Mouse (Mus musculus) MEL (cell line): ENCODE measurements around the gene Crtap. TPM values are rescaled to one million over a fixed set of nuclear protein-coding genes. Genes with fewer than 3 reads are reported as not detected.
A peak's percentile ranks its signal among the peaks of the same experiment; 100 is the strongest.

ENCODE experiments used
- DNase-seq: peaks from one replicate; pipeline ENCODE4 v3.0.0; 2011; ENCODE audit warnings: low read depth, low spot score
- H3K27ac ChIP-seq: 2 replicates; pipeline ENCODE4 v1.5.1; 2012; ENCODE audit warnings: low read depth, mild to moderate bottlenecking, control low read depth, low read length, moderate library complexity; ENCODE audit not compliant: control insufficient read depth
- H3K27me3 ChIP-seq, 2 experiments: fragments of 150-350 bp in 1 of 2; sonication (generic) in 1 of 2; 2 replicates each; pipeline ENCODE4 v1.6.1; 2012; ENCODE audit warnings: low read length in 2 of 2, mild to moderate bottlenecking in 2 of 2, improper control_type of control experiment in 1 of 2, moderate library complexity in 1 of 2; ENCODE audit not compliant: insufficient read depth in 2 of 2, control insufficient read depth in 1 of 2
- H3K36me3 ChIP-seq, 2 experiments: 2 replicates each; pipeline ENCODE4 v1.6.1; 2012 to 2014; ENCODE audit warnings: low read length in 2 of 2, improper control_type of control experiment in 1 of 2, inconsistent platforms in 1 of 2, mild to moderate bottlenecking in 1 of 2; ENCODE audit not compliant: insufficient read depth in 2 of 2, control insufficient read depth in 1 of 2
- H3K4me1 ChIP-seq, 2 experiments: fragments of 150-350 bp in 1 of 2; sonication (generic) in 1 of 2; 2 replicates each; pipeline ENCODE4 v1.6.1; 2012; ENCODE audit warnings: low read length in 2 of 2, improper control_type of control experiment in 1 of 2, mild to moderate bottlenecking in 1 of 2; ENCODE audit not compliant: insufficient read depth in 2 of 2, control insufficient read depth in 1 of 2
- H3K4me3 ChIP-seq, 2 experiments: fragments of 150-350 bp in 1 of 2; sonication (generic) in 1 of 2; 2 replicates each; pipeline ENCODE4 v1.5.1; 2012; ENCODE audit warnings: low read depth in 2 of 2, low read length in 2 of 2, mild to moderate bottlenecking in 2 of 2, moderate library complexity in 2 of 2, control low read depth in 1 of 2, improper control_type of control experiment in 1 of 2; ENCODE audit not compliant: control insufficient read depth in 1 of 2, insufficient read depth in 1 of 2
- H3K79me2 ChIP-seq: 2 replicates; pipeline ENCODE4 v1.6.1; 2012; ENCODE audit warnings: mild to moderate bottlenecking, low read length, moderate library complexity; ENCODE audit not compliant: control insufficient read depth, poor library complexity, insufficient read depth
- H3K9ac ChIP-seq: 2 replicates; pipeline ENCODE4 v1.6.1; 2012; ENCODE audit warnings: low read depth, mild to moderate bottlenecking, control low read depth, low read length, moderate library complexity; ENCODE audit not compliant: control insufficient read depth, poor library complexity, severe bottlenecking
- H3K9me3 ChIP-seq: fragments of 150-350 bp; sonication (generic); replicated peaks from 2 replicates; pipeline ENCODE4 v1.6.1; 2012; ENCODE audit warnings: mild to moderate bottlenecking, low read length, improper control_type of control experiment, moderate library complexity; ENCODE audit not compliant: insufficient read depth
- BHLHE40 ChIP-seq: IDR thresholded peaks from 2 replicates; pipeline ENCODE4 v1.6.1; 2012; ENCODE audit warnings: low read depth, mild to moderate bottlenecking, inconsistent platforms, low read length, improper control_type of control experiment, borderline replicate concordance
- CHD1 ChIP-seq: IDR thresholded peaks from 2 replicates; pipeline ENCODE4 v1.6.1; 2012; ENCODE audit warnings: low read depth, mild to moderate bottlenecking, inconsistent platforms, low read length, improper control_type of control experiment
- CHD2 ChIP-seq: IDR thresholded peaks from 2 replicates; pipeline ENCODE4 v1.6.1; 2011; ENCODE audit warnings: low read length, improper control_type of control experiment
- CTCF ChIP-seq, 3 experiments: IDR thresholded peaks in 2 of 3; conservative IDR thresholded peaks in 1 of 3; 2 replicates each; pipeline ENCODE4 v1.5.1; 2011 to 2012; ENCODE audit warnings: low read length in 3 of 3, low read depth in 2 of 3, mild to moderate bottlenecking in 2 of 3, improper control_type of control experiment in 1 of 3, inconsistent platforms in 1 of 3, mixed read lengths in 1 of 3, moderate library complexity in 1 of 3; ENCODE audit not compliant: control insufficient read depth in 1 of 3, insufficient read depth in 1 of 3, poor library complexity in 1 of 3, severe bottlenecking in 1 of 3
- E2F4 ChIP-seq: IDR thresholded peaks from 2 replicates; pipeline ENCODE4 v1.6.1; 2011; ENCODE audit warnings: low read depth, low read length, improper control_type of control experiment, borderline replicate concordance
- ELF1 ChIP-seq: IDR thresholded peaks from 2 replicates; pipeline ENCODE4 v1.6.1; 2014; ENCODE audit warnings: low read depth, mild to moderate bottlenecking, inconsistent platforms, low read length, improper control_type of control experiment, moderate library complexity
- EP300 ChIP-seq, 2 experiments: IDR thresholded peaks; 2 replicates each; pipeline ENCODE4 v1.6.1; 2011; ENCODE audit warnings: improper control_type of control experiment in 2 of 2, low read length in 2 of 2, low read depth in 1 of 2, mild to moderate bottlenecking in 1 of 2
- ETS1 ChIP-seq: IDR thresholded peaks from 2 replicates; pipeline ENCODE4 v1.6.1; 2012; ENCODE audit warnings: low read depth, mild to moderate bottlenecking, inconsistent platforms, low read length, improper control_type of control experiment, moderate library complexity
- GABPA ChIP-seq: IDR thresholded peaks from 2 replicates; pipeline ENCODE4 v1.6.1; 2012; ENCODE audit warnings: low read depth, mild to moderate bottlenecking, inconsistent platforms, low read length, improper control_type of control experiment, moderate library complexity
- GATA1 ChIP-seq: IDR thresholded peaks from 2 replicates; pipeline ENCODE4 v1.6.1; 2011; ENCODE audit warnings: low read depth, low read length, improper control_type of control experiment
- HCFC1 ChIP-seq: IDR thresholded peaks from 2 replicates; pipeline ENCODE4 v1.6.1; 2012; ENCODE audit warnings: low read depth, mild to moderate bottlenecking, inconsistent platforms, low read length, improper control_type of control experiment, moderate library complexity
- JUND ChIP-seq: IDR thresholded peaks from 2 replicates; pipeline ENCODE4 v1.6.1; 2011; ENCODE audit warnings: low read depth, mild to moderate bottlenecking, improper control_type of control experiment, low read length
- KAT2A ChIP-seq: conservative IDR thresholded peaks from 2 replicates; pipeline ENCODE4 v1.6.1; 2012; ENCODE audit warnings: low read depth, low read length, improper control_type of control experiment, inconsistent platforms
- MAFK ChIP-seq: IDR thresholded peaks from 2 replicates; pipeline ENCODE4 v1.6.1; 2011; ENCODE audit warnings: low read depth, mild to moderate bottlenecking, low read length, improper control_type of control experiment, borderline replicate concordance
- MAX ChIP-seq: IDR thresholded peaks from 2 replicates; pipeline ENCODE4 v1.6.1; 2011; ENCODE audit warnings: low read length, improper control_type of control experiment
- MAZ ChIP-seq: IDR thresholded peaks from 2 replicates; pipeline ENCODE4 v1.6.1; 2012; ENCODE audit warnings: low read depth, mild to moderate bottlenecking, inconsistent platforms, low read length, improper control_type of control experiment
- MEF2A ChIP-seq: IDR thresholded peaks from 2 replicates; pipeline ENCODE4 v1.6.1; 2014; ENCODE audit warnings: low read depth, mild to moderate bottlenecking, inconsistent platforms, low read length, improper control_type of control experiment; ENCODE audit not compliant: poor library complexity, insufficient replicate concordance, severe bottlenecking; ENCODE audit errors: extremely low read depth
- MXI1 ChIP-seq: IDR thresholded peaks from 2 replicates; pipeline ENCODE4 v1.6.1; 2011; ENCODE audit warnings: mild to moderate bottlenecking, low read depth, low read length, improper control_type of control experiment
- MYB ChIP-seq: IDR thresholded peaks from 2 replicates; pipeline ENCODE4 v1.6.1; 2011; ENCODE audit warnings: mild to moderate bottlenecking, low read depth, low read length, improper control_type of control experiment
- MYC ChIP-seq: IDR thresholded peaks from 2 replicates; pipeline ENCODE4 v1.6.1; 2011; ENCODE audit warnings: low read depth, mild to moderate bottlenecking, low read length, improper control_type of control experiment, moderate library complexity
- NELFE ChIP-seq: IDR thresholded peaks from 2 replicates; pipeline ENCODE4 v1.6.1; 2011; ENCODE audit warnings: low read depth, low read length, improper control_type of control experiment
- NRF1 ChIP-seq: IDR thresholded peaks from 2 replicates; pipeline ENCODE4 v1.6.1; 2014; ENCODE audit warnings: low read depth, mild to moderate bottlenecking, inconsistent platforms, low read length, improper control_type of control experiment, moderate library complexity; ENCODE audit not compliant: poor library complexity, insufficient read depth, severe bottlenecking
- POLR2A ChIP-seq, 2 experiments: IDR thresholded peaks; 2 replicates each; pipeline ENCODE4 v1.6.1; 2011 to 2012; ENCODE audit warnings: low read length in 2 of 2, mild to moderate bottlenecking in 2 of 2, control low read depth in 1 of 2, improper control_type of control experiment in 1 of 2, low read depth in 1 of 2, moderate library complexity in 1 of 2; ENCODE audit not compliant: control insufficient read depth in 1 of 2, insufficient read depth in 1 of 2, poor library complexity in 1 of 2
- POLR2AphosphoS2 ChIP-seq: IDR thresholded peaks from 2 replicates; pipeline ENCODE4 v1.6.1; 2011; ENCODE audit warnings: low read length, improper control_type of control experiment
- POLR2AphosphoS5 ChIP-seq: IDR thresholded peaks from 2 replicates; pipeline ENCODE4 v1.6.1; 2012; ENCODE audit warnings: low read depth, borderline replicate concordance, mild to moderate bottlenecking, inconsistent platforms, low read length, moderate library complexity, mixed read lengths
- RAD21 ChIP-seq: IDR thresholded peaks from 2 replicates; pipeline ENCODE4 v1.6.1; 2011; ENCODE audit warnings: mild to moderate bottlenecking, low read depth, low read length, improper control_type of control experiment
- RCOR1 ChIP-seq: IDR thresholded peaks from 2 replicates; pipeline ENCODE4 v1.6.1; 2012; ENCODE audit warnings: low read depth, mild to moderate bottlenecking, inconsistent platforms, low read length, improper control_type of control experiment
- SIN3A ChIP-seq: IDR thresholded peaks from 2 replicates; pipeline ENCODE4 v1.6.1; 2012; ENCODE audit warnings: low read length, improper control_type of control experiment, inconsistent platforms
- SMC3 ChIP-seq: IDR thresholded peaks from 2 replicates; pipeline ENCODE4 v1.6.1; 2011; ENCODE audit warnings: low read depth, low read length, improper control_type of control experiment
- TAL1 ChIP-seq: IDR thresholded peaks from 2 replicates; pipeline ENCODE4 v1.6.1; 2012; ENCODE audit warnings: mild to moderate bottlenecking, inconsistent platforms, low read length, moderate library complexity, mixed read lengths
- TBP ChIP-seq: IDR thresholded peaks from 2 replicates; pipeline ENCODE4 v1.8.0; 2011; ENCODE audit warnings: low read depth, low read length, improper control_type of control experiment
- TCF12 ChIP-seq: IDR thresholded peaks from 2 replicates; pipeline ENCODE4 v1.6.1; 2014; ENCODE audit warnings: low read depth, mild to moderate bottlenecking, inconsistent platforms, low read length, improper control_type of control experiment, moderate library complexity
- UBTF ChIP-seq: IDR thresholded peaks from 2 replicates; pipeline ENCODE4 v1.6.1; 2012; ENCODE audit warnings: low read depth, mild to moderate bottlenecking, inconsistent platforms, low read length, improper control_type of control experiment, moderate library complexity, borderline replicate concordance; ENCODE audit not compliant: insufficient read depth
- USF1 ChIP-seq: IDR thresholded peaks from 2 replicates; pipeline ENCODE4 v1.6.1; 2014; ENCODE audit warnings: low read depth, mild to moderate bottlenecking, inconsistent platforms, low read length, improper control_type of control experiment, moderate library complexity
- USF2 ChIP-seq, 2 experiments: IDR thresholded peaks; 2 replicates each; pipeline ENCODE4 v1.6.1; 2011 to 2012; ENCODE audit warnings: improper control_type of control experiment in 2 of 2, low read length in 2 of 2, borderline replicate concordance in 1 of 2, inconsistent platforms in 1 of 2, low read depth in 1 of 2, mild to moderate bottlenecking in 1 of 2; ENCODE audit not compliant: insufficient read depth in 1 of 2
- ZC3H11A ChIP-seq: IDR thresholded peaks from 2 replicates; pipeline ENCODE4 v1.6.1; 2012; ENCODE audit warnings: low read depth, mild to moderate bottlenecking, inconsistent platforms, low read length, improper control_type of control experiment
- ZKSCAN1 ChIP-seq: IDR thresholded peaks from 2 replicates; pipeline ENCODE4 v1.6.1; 2012; ENCODE audit warnings: low read depth, mild to moderate bottlenecking, inconsistent platforms, low read length, improper control_type of control experiment, moderate library complexity
- ZMIZ1 ChIP-seq: IDR thresholded peaks from 2 replicates; pipeline ENCODE4 v1.6.1; 2012; ENCODE audit warnings: low read depth, mild to moderate bottlenecking, inconsistent platforms, low read length, improper control_type of control experiment, moderate library complexity
- ZNF384 ChIP-seq: IDR thresholded peaks from 2 replicates; pipeline ENCODE4 v1.6.1; 2012; ENCODE audit warnings: low read depth, mild to moderate bottlenecking, inconsistent platforms, low read length, improper control_type of control experiment
- polyA plus RNA-seq, 2 experiments: library from polyadenylated mRNA; stranded (reverse) in 1 of 2; unstranded in 1 of 2; fragments of >175 nt in 1 of 2; fragments of >200 nt in 1 of 2; gene quantifications; 2 replicates each; pipeline versions ENCODE4 v1.2.1 to v1.2.4; 2012; ENCODE audit warnings: low replicate concordance in 2 of 2, low read depth in 1 of 2; ENCODE audit not compliant: insufficient read length in 2 of 2, insufficient read depth in 1 of 2, missing spikeins in 1 of 2
- total RNA-seq: library from RNA; depleted of rRNA; stranded (reverse); fragments of 300-350 nt; gene quantifications from 2 replicates; pipeline ENCODE4 v1.2.3, GENCODE M21; 2012

Gene Crtap
- total and polyA plus RNA-seq, 3 experiments: 21.5 to 62.2 TPM; not detected in 1

- Histone ChIP-seq H3K36me3 (no peaks in the 10 kb centered on the region; a peak in 2 of 4 replicates), H3K4me3 (no peak overlapping the region), H3K27me3 (no peaks in the 10 kb centered on the region), H3K9me3 (no peaks in the 10 kb centered on the region), H3K27ac (no peak overlapping the region), H3K79me2 (no peaks in the 10 kb centered on the region), H3K4me1 (0 out of 4 replicates have a peak, but pooled peaks cover 0 to 3% of the 10 kb centered on the region in 2 experiments), H3K9ac (no peak overlapping the region)
- DNase-seq: peak; percentile 85
- TF ChIP-seq CHD2: no peak
- TF ChIP-seq GABPA: no peak
- TF ChIP-seq NELFE: no peak
- peak; percentile 98 for TF ChIP-seq MYC
- no peak for TF ChIP-seq GATA1
- no peak for TF ChIP-seq MAZ
- TF ChIP-seq TBP: no peak
- no peak for TF ChIP-seq KAT2A
- TF ChIP-seq CHD1: no peak
- TF ChIP-seq MXI1: no peak
- no peak for TF ChIP-seq ZKSCAN1
- TF ChIP-seq SIN3A: no peak
- TF ChIP-seq TAL1: no peak
- no peak for TF ChIP-seq MEF2A
- no peak for TF ChIP-seq EP300 (IDR thresholded peaks at IDR 0.05; ENCODE audit: low read depth in 1 of 2, low read length in 2 of 2)
- TF ChIP-seq CTCF (IDR thresholded peaks at IDR 0.05 in 2 of 3, conservative IDR thresholded peaks at IDR 0.05 in 1 of 3; ENCODE audit: control insufficient read depth in 1 of 3, insufficient read depth in 1 of 3, low read depth in 2 of 3, low read length in 3 of 3, poor library complexity in 1 of 3, severe bottlenecking in 1 of 3): peak; percentile 62 to 83 (median 71)
- no peak for TF ChIP-seq POLR2A (IDR thresholded peaks at IDR 0.05; ENCODE audit: control insufficient read depth in 1 of 2, insufficient read depth in 1 of 2, low read depth in 1 of 2, low read length in 2 of 2, poor library complexity in 1 of 2)
- no peak for TF ChIP-seq USF2 (IDR thresholded peaks at IDR 0.05; ENCODE audit: borderline replicate concordance in 1 of 2, insufficient read depth in 1 of 2, low read depth in 1 of 2, low read length in 2 of 2)
- no peak for TF ChIP-seq USF1
- no peak for TF ChIP-seq BHLHE40
- TF ChIP-seq ZC3H11A: peak; percentile 13; the same call in 1 of the 2 replicates
- no peak for TF ChIP-seq JUND
- peak; percentile 74 for TF ChIP-seq SMC3
- TF ChIP-seq ELF1: no peak
- peak; percentile 82 for TF ChIP-seq MAX
- no peak for TF ChIP-seq ETS1
- TF ChIP-seq UBTF: no peak
- no peak for TF ChIP-seq POLR2AphosphoS2
- no peak for TF ChIP-seq ZNF384
- no peak for TF ChIP-seq MAFK
- no peak for TF ChIP-seq NRF1
- TF ChIP-seq MYB: no peak
- peak; percentile 80 for TF ChIP-seq RAD21
- TF ChIP-seq ZMIZ1: no peak
- TF ChIP-seq HCFC1: no peak
- no peak for TF ChIP-seq E2F4
- TF ChIP-seq RCOR1: no peak
- no peak for TF ChIP-seq POLR2AphosphoS5
- no peak for TF ChIP-seq TCF12
These were observed 27.7 kb upstream of the Crtap start for GRCm38 (mm10) chr9:114418187-114418586.
